In genomic region chr11:6991626-6992025, GRCm38 (mm10) we compare ENCODE assay signal across 31 mouse cellular contexts.
"Had no signal": no experiment of that assay in that cellular context is flagged by ENCODE, and none has a peak within 500 bp of the region (broad histone marks: within the 10 kb centered on the region; RNA-seq: fewer than 3 reads in every experiment).

No protein-coding gene starts in this region.

- H3K36me3 ChIP-seq: limb, embryonic 12.5 days; limb, embryonic 13.5 days; limb, embryonic 15.5 days; liver, embryonic 12.5 days; liver, embryonic 13.5 days; liver, embryonic 15.5 days; lung, embryonic 15.5 days; midbrain, embryonic 10.5 days; midbrain, embryonic 12.5 days; midbrain, embryonic 13.5 days; midbrain, embryonic 15.5 days had no signal

- H3K27me3 ChIP-seq: limb, embryonic 12.5 days; limb, embryonic 13.5 days; limb, embryonic 15.5 days; liver, embryonic 12.5 days; liver, embryonic 13.5 days; liver, embryonic 15.5 days; lung, embryonic 15.5 days; megakaryocyte, embryonic 14.5 days; midbrain, embryonic 15.5 days had no signal

- H3K27ac ChIP-seq: left cerebral cortex, adult 2 months; limb, embryonic 12.5 days; limb, embryonic 13.5 days; limb, embryonic 15.5 days; liver, embryonic 12.5 days; liver, embryonic 13.5 days; liver, embryonic 14.5 days; liver, embryonic 15.5 days; lung, embryonic 15.5 days; macrophage; midbrain, embryonic 10.5 days; midbrain, embryonic 12.5 days; midbrain, embryonic 13.5 days; midbrain, embryonic 15.5 days had no signal

- ATAC-seq: liver, embryonic 12.5 days; liver, postnatal 0 days; lung, postnatal 0 days; midbrain, embryonic 13.5 days; midbrain, embryonic 15.5 days; midbrain, embryonic 16.5 days had no signal

- H3K4me1 ChIP-seq: limb, embryonic 12.5 days; limb, embryonic 13.5 days; limb, embryonic 15.5 days; liver, embryonic 12.5 days; liver, embryonic 13.5 days; liver, embryonic 15.5 days; lung, embryonic 15.5 days; megakaryocyte, embryonic 14.5 days; midbrain, embryonic 15.5 days had no signal

- H3K4me3 ChIP-seq: left cerebral cortex, adult 2 months; limb, embryonic 12.5 days; limb, embryonic 13.5 days; limb, embryonic 15.5 days; liver, embryonic 12.5 days; liver, embryonic 13.5 days; liver, embryonic 15.5 days; lung, embryonic 15.5 days; megakaryocyte, embryonic 14.5 days; midbrain, embryonic 10.5 days; midbrain, embryonic 12.5 days; midbrain, embryonic 13.5 days; midbrain, embryonic 15.5 days; myocyte had no signal

- H3K4me2 ChIP-seq: limb, embryonic 12.5 days; limb, embryonic 13.5 days; limb, embryonic 15.5 days; liver, embryonic 11.5 days; liver, embryonic 12.5 days; liver, embryonic 13.5 days; liver, embryonic 15.5 days; lung, embryonic 14.5 days; lung, embryonic 15.5 days; midbrain, embryonic 11.5 days; midbrain, embryonic 12.5 days; midbrain, embryonic 13.5 days; midbrain, embryonic 15.5 days had no signal

- H3K9ac ChIP-seq: limb, embryonic 12.5 days; limb, embryonic 13.5 days; limb, embryonic 15.5 days; liver, embryonic 12.5 days; liver, embryonic 13.5 days; liver, embryonic 14.5 days; liver, embryonic 15.5 days; liver, postnatal 0 days; lung, embryonic 14.5 days; lung, embryonic 15.5 days; midbrain, embryonic 12.5 days; midbrain, embryonic 13.5 days; midbrain, embryonic 15.5 days had no signal

- H3K9me3 ChIP-seq: limb, embryonic 12.5 days; limb, embryonic 13.5 days; limb, embryonic 15.5 days; liver, embryonic 12.5 days; liver, embryonic 13.5 days; liver, embryonic 15.5 days; lung, embryonic 15.5 days; midbrain, embryonic 10.5 days; midbrain, embryonic 12.5 days; midbrain, embryonic 13.5 days; midbrain, embryonic 15.5 days had no signal

- DNase-seq: left cerebral cortex, postnatal 4 days; liver; liver, embryonic 13.5 days; liver, postnatal 0 days; lung, adult 18-20 months; lung, adult 2 months; lung, embryonic 14.5 days; lung, postnatal 10 days; lung, postnatal 14 days; lung, postnatal 36 days; lung, postnatal 4 days; midbrain, embryonic 14.5 days had no signal
